Mouse (Mus musculus) embryonic fibroblast, embryonic 13.5 days (primary cell): ENCODE data around the gene Trim27.

Experiments
- CTCF ChIP-seq: IDR thresholded peaks from 2 replicates; pipeline ENCODE4 v1.5.1; 2011; ENCODE audit warnings: mild to moderate bottlenecking, control low read depth, low read length, moderate library complexity, borderline replicate concordance; ENCODE audit not compliant: insufficient read depth
- POLR2A ChIP-seq: IDR thresholded peaks from 2 replicates; pipeline ENCODE4 v1.6.1; 2011; ENCODE audit warnings: low read depth, mild to moderate bottlenecking, control low read depth, low read length, moderate library complexity

DNA sequence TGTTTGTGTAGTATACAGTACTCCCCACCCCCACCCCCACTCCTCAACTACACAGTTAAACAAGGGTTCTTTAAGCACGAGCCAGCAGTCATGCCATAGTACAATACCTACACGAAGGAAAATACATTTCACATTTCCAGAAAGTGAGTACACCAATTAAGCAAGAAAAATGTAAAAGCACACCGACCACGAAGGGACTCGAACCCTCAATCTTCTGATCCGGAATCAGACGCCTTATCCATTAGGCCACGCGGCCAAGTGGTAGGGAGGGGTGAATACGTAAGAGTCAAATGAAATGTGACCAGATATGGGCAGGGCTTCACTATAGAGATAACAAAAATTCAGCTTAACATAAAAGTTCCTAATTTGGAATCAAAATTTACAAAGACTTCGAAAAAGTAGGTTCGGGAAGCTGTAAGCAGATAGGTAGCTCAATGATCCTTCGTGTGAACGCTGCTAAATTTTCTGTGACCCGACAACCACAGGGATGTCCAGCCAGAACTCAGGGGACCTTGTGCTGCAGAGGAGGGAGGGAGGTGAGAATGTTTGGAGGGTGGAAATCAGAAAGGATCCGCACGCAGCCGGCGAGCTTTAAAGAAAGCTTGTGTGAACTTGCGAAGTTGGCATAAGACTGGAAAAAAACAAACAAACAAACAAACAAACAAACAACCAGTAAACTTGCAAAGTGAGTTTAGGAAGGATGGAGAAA lies 36.2 kb downstream of the Trim27 start:
- TF ChIP-seq CTCF (no peak), POLR2A (no peak)
